Mouse (Mus musculus): ENCODE results near the gene Nipal1. TPM values are rescaled to one million over a fixed set of nuclear protein-coding genes. Genes with fewer than 3 reads are reported as not detected.

Nipal1 gene
- total and polyA plus RNA-seq, 3 experiments, result not detected

DNA sequence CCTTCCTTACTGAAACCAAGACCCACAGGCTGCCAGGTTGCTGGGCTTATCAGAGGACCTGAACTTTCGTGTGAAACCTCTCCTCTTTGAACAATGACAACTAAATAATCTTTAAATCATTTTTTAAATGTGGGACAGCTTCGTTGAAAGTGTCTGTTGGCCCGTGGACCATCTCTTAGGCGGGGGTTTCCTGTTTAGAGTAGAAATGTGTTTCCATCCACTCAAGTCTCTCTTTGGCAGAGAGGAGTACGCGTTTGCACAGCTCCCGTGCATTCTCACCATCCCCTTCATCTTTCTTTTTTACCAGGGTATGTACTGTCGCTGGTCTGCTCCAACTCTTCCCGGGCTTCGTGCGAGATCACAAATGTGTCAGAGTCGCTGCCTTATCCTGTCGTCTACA is 10.8 kb downstream of the Nipal1 start:
- no peak overlapping the region for H3K4me3 ChIP-seq (replicated peaks in 1 of 3; ENCODE audit: low read depth in 2 of 3, low read length in 2 of 3, poor library complexity in 1 of 3)
- in situ Hi-C loops (cut with MboI; ENCODE audit: low pct_ligation_motif_present, low pct_unique_long_range_greater_than_20kb, low sequenced_read_pairs), result no loop called here
- no peaks in the 10 kb centered on the region for H3K36me3 ChIP-seq (replicated peaks in 1 of 2; ENCODE audit: control insufficient read depth in 1 of 2, insufficient read depth in 1 of 2, low read length in 1 of 2)
- H3K27ac ChIP-seq (ENCODE audit: insufficient read depth, low read depth), result no peak overlapping the region
- no peaks in the 10 kb centered on the region for H3K79me2 ChIP-seq (replicated peaks; ENCODE audit: control insufficient read depth, extremely low read depth, insufficient read depth, poor library complexity, severe bottlenecking)
- dilution Hi-C loops (cut with MboI; ENCODE audit: extremely low pct_ligation_motif_present, extremely low pct_unique_long_range_greater_than_20kb, low sequenced_read_pairs), result no loop called here
- H3K27me3 ChIP-seq (replicated peaks), result no peaks in the 10 kb centered on the region
- no peak overlapping the region for H3K9ac ChIP-seq (ENCODE audit: insufficient read depth, low read depth)
- no peaks in the 10 kb centered on the region for H3K4me1 ChIP-seq (ENCODE audit: control insufficient read depth in 1 of 2, insufficient read depth in 2 of 2)
- H3K4me2 ChIP-seq (ENCODE audit: insufficient read depth, low read depth, poor library complexity, severe bottlenecking), result no peak overlapping the region
- no peak for TF ChIP-seq RAD21 (IDR thresholded peaks at IDR 0.05; ENCODE audit: low read depth, low read length)
- no peak for TF ChIP-seq IRF4 (IDR thresholded peaks at IDR 0.05; ENCODE audit: low read depth, low read length)
- TF ChIP-seq CHD2 (IDR thresholded peaks at IDR 0.05; ENCODE audit: low read length), result no peak
- TF ChIP-seq BHLHE40 (IDR thresholded peaks at IDR 0.05; ENCODE audit: low read depth, low read length), result no peak
- no peak for TF ChIP-seq ZC3H11A (IDR thresholded peaks at IDR 0.05; ENCODE audit: low read depth, low read length)
- TF ChIP-seq MYC (IDR thresholded peaks at IDR 0.05; ENCODE audit: low read depth, low read length), result no peak
- no peak for TF ChIP-seq MAX (IDR thresholded peaks at IDR 0.05; ENCODE audit: low read length)
- no peak for TF ChIP-seq MEF2A (IDR thresholded peaks at IDR 0.05; ENCODE audit: borderline replicate concordance, low read depth, low read length)
- TF ChIP-seq ZKSCAN1 (IDR thresholded peaks at IDR 0.05; ENCODE audit: borderline replicate concordance, low read depth, low read length), result no peak
- no peak for TF ChIP-seq ELF1 (IDR thresholded peaks at IDR 0.05; ENCODE audit: low read depth, low read length)
- no peak for TF ChIP-seq CHD1 (IDR thresholded peaks at IDR 0.05; ENCODE audit: low read depth, low read length)
- TF ChIP-seq NRF1 (IDR thresholded peaks at IDR 0.05; ENCODE audit: low read depth, low read length), result no peak
- no peak for TF ChIP-seq NELFE (IDR thresholded peaks at IDR 0.05; ENCODE audit: low read depth, low read length)
- no peak for TF ChIP-seq POLR2A (IDR thresholded peaks at IDR 0.05; ENCODE audit: low read depth, low read length)
- no peak for TF ChIP-seq JUND (conservative IDR thresholded peaks at IDR 0.05; ENCODE audit: low read depth, low read length)
- no peaks in the 10 kb centered on the region for H3K9me3 ChIP-seq (replicated peaks; ENCODE audit: low read length)
- no peak for DNase-seq (ENCODE audit: extremely low read depth)

DNA sequence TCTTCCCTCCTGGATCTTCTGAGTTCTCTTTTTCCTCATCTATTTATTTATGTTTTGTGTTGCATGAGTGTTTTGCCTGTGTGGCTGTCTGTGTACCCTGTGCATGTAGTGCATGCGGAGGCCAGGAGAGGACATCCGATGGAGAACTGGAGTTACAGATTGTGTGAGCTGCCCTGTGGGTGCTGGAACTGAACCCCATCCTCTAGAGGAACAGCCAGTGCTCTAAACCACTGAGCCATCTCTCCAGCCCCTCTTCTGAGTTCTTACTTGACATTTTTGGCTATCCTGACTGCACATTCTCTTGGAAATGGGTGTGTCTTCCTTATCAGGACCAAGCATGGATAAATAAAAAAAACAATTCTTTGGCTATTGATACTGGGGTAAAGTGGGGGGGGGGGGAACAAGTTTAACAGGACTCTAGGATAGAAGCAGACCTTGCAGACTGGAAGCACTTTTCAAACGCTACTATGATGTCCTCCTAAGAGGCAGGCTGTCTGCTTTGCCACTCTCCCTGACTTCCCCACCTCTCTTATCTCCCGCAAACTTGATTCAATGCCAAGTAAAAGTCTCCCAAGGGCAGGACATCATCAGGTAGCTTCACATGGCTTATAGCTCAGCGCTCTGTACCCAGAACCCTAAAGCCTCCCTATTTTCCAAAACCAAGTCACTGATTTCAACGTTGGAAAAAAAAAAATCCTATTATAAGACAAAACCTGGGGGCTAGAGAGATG is 13.6 kb downstream of the Nipal1 start:
- Histone ChIP-seq H3K9me3 (replicated peaks; ENCODE audit: low read length) (no peaks in the 10 kb centered on the region), H3K79me2 (replicated peaks; ENCODE audit: control insufficient read depth, extremely low read depth, insufficient read depth, poor library complexity, severe bottlenecking) (no peaks in the 10 kb centered on the region), H3K36me3 (replicated peaks in 1 of 2; ENCODE audit: control insufficient read depth in 1 of 2, insufficient read depth in 1 of 2, low read length in 1 of 2) (no peaks in the 10 kb centered on the region), H3K4me3 (replicated peaks in 1 of 3; ENCODE audit: low read depth in 2 of 3, low read length in 2 of 3, poor library complexity in 1 of 3) (no peak overlapping the region), H3K27ac (ENCODE audit: insufficient read depth, low read depth) (no peak overlapping the region), H3K27me3 (replicated peaks) (no peaks in the 10 kb centered on the region), H3K4me1 (ENCODE audit: control insufficient read depth in 1 of 2, insufficient read depth in 2 of 2) (no peaks in the 10 kb centered on the region; a peak in 1 of 4 replicates), H3K9ac (ENCODE audit: insufficient read depth, low read depth) (no peak overlapping the region), H3K4me2 (ENCODE audit: insufficient read depth, low read depth, poor library complexity, severe bottlenecking) (no peak overlapping the region)
- no peak for DNase-seq (ENCODE audit: extremely low read depth)
- dilution Hi-C loops (cut with MboI; ENCODE audit: extremely low pct_ligation_motif_present, extremely low pct_unique_long_range_greater_than_20kb, low sequenced_read_pairs) (no loop called here), in situ Hi-C loops (cut with MboI; ENCODE audit: low pct_ligation_motif_present, low pct_unique_long_range_greater_than_20kb, low sequenced_read_pairs) (no loop called here)
- TF ChIP-seq TCF12 (IDR thresholded peaks at IDR 0.05; ENCODE audit: low read depth, low read length), result no peak
- no peak for TF ChIP-seq BHLHE40 (IDR thresholded peaks at IDR 0.05; ENCODE audit: low read depth, low read length)

All from CH12.LX (cell line).